Mouse (Mus musculus) midbrain, embryonic 10.5 days (tissue): ENCODE results near the gene Sirpb1c. TPM values are rescaled to one million over a fixed set of nuclear protein-coding genes. Genes with fewer than 3 reads are reported as not detected.
"Not testable (repeated sequence)": the region's sequence is repeated elsewhere in the genome, so short reads cannot be mapped to it uniquely, and the experiment has no call there.

Source experiments
- DNase-seq: peaks from one replicate; pipeline ENCODE4 v3.0.0-alpha.2; 2017; ENCODE audit warnings: low spot score
- H3K27ac ChIP-seq: fragments of 300-500 bp; sonication (generic); replicated peaks from 2 replicates; pipeline ENCODE4 v1.5.1; 2016; ENCODE audit warnings: mild to moderate bottlenecking
- H3K27me3 ChIP-seq: fragments of 300-500 bp; sonication (generic); 2 replicates; pipeline ENCODE4 v1.6.1; 2016; ENCODE audit warnings: low read depth, mild to moderate bottlenecking; ENCODE audit not compliant: poor library complexity, severe bottlenecking
- H3K36me3 ChIP-seq: fragments of 300-500 bp; sonication (generic); 2 replicates; pipeline ENCODE4 v1.6.1; 2016; ENCODE audit warnings: mild to moderate bottlenecking, moderate library complexity
- H3K4me1 ChIP-seq: fragments of 300-500 bp; sonication (generic); 2 replicates; pipeline ENCODE4 v1.6.1; 2016
- H3K4me3 ChIP-seq: fragments of 300-500 bp; sonication (generic); 2 replicates; pipeline ENCODE4 v1.5.1; 2016; ENCODE audit warnings: mild to moderate bottlenecking, moderate library complexity
- H3K9me3 ChIP-seq: fragments of 300-500 bp; sonication (generic); replicated peaks from 2 replicates; pipeline ENCODE4 v1.6.1; 2016; ENCODE audit warnings: mild to moderate bottlenecking
- WGBS: fragments of 180-500 bp; shearing (Covaris S2); methylation state at CpG from one replicate; pipeline ENCODE4 v1.1.7; 2016; 5-methylcytosine and 5-hydroxymethylcytosine counted together
- polyA plus RNA-seq: library from polyadenylated mRNA; unstranded; fragments of >200 nt; fragmentation: Nextera tagmentation; extraction: Ambion mirVana; gene quantifications from 2 replicates; pipeline ENCODE4 v1.2.1, GENCODE M21; 2016

The Sirpb1c gene
- polyA plus RNA-seq, result not detected in 2 replicates

GRCm38 (mm10) chr3:15848280-15848679 lies at the start of gene Sirpb1c:
Gene Sirpb1c (minus strand): TSS chr3:15848528.
- 86% methylated on average over 1 of the region's 1 CpGs for WGBS

DNA sequence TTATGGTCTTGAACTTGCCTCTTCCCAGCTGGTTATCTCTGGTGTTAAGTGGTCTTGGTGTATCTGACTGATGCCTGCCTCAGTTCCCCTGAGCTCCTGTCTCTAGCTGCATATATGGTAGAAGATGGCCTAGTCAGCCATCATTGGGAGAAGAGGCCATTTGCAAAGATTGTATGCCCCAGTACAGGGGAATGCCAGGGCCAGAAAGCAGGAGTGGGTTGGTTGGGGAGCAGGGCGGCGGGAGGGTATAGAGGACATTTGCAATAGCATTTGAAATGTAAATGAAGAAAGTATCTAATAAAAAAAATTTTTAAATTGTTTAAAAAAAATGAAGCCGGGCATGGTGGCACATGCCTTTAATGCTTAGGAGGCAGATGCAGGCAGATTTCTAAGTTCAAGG lies 38.1 kb upstream of the Sirpb1c start:
- DNase-seq, result no peak
- Histone ChIP-seq H3K36me3 (no peaks in the 10 kb centered on the region), H3K27me3 (no peaks in the 10 kb centered on the region), H3K27ac (no peak overlapping the region), H3K9me3 (peaks cover 9% of the 10 kb centered on the region), H3K4me1 (no peaks in the 10 kb centered on the region), H3K4me3 (no peak overlapping the region)
- WGBS, result 92% methylated on average over 3 of the region's 3 CpGs

More at GRCm38 (mm10) chr3:15848280-15848679, at the start of gene Sirpb1c:
- not testable (repeated sequence) for DNase-seq, H3K4me3 ChIP-seq, H3K36me3 ChIP-seq, H3K27me3 ChIP-seq, H3K4me1 ChIP-seq, H3K27ac ChIP-seq
- H3K9me3 ChIP-seq, result peaks cover 27% of the 10 kb centered on the region

DNA sequence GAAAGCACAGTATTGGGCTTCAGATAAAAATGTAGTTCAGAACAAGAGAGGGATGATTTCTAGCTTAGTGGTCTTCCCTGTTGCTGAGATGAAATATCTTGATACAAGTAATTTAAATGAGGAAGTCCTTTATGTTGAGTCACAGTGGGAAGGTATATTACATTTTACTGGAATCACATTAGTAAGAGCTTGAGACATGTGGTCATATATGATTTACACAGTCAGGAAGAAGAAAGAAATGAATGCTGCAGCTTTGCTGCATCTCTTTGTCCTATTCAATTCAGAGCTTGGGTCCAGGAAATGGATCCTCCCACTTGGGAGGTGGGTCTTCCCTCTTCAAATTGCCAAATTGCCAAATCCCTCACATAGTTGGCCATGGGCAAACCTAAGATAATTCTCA lies 7.4 kb upstream of the Sirpb1c start:
- not testable (repeated sequence) for H3K36me3 ChIP-seq, H3K4me3 ChIP-seq, H3K4me1 ChIP-seq, H3K27me3 ChIP-seq, DNase-seq, H3K27ac ChIP-seq, H3K9me3 ChIP-seq

DNA sequence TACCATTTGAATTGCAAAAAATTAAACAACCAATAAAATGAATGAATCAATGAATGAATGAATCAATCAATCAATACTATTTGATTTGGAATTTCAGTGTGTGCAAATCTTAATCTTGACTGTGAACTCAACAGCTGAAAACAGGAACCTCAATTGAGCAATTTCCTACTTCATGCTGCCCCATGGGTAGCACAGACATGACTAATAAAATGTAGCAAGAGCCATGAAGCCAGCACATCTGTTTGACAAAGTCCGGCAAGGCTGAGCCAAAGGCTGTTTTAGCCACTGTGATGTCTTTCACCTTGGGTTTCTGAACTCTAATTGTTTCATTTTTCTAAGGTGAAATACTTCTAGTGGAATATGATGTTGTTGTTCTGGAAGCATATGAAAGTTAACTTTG lies 1.6 kb upstream of the Sirpb1c start:
- 91% methylated on average over 1 of the region's 1 CpGs for WGBS
- Histone ChIP-seq H3K4me1 (no peaks in the 10 kb centered on the region), H3K36me3 (no peaks in the 10 kb centered on the region), H3K27me3 (no peaks in the 10 kb centered on the region), H3K27ac (no peak overlapping the region), H3K9me3 (peaks cover 24% of the 10 kb centered on the region), H3K4me3 (no peak overlapping the region)
- no peak for DNase-seq

DNA sequence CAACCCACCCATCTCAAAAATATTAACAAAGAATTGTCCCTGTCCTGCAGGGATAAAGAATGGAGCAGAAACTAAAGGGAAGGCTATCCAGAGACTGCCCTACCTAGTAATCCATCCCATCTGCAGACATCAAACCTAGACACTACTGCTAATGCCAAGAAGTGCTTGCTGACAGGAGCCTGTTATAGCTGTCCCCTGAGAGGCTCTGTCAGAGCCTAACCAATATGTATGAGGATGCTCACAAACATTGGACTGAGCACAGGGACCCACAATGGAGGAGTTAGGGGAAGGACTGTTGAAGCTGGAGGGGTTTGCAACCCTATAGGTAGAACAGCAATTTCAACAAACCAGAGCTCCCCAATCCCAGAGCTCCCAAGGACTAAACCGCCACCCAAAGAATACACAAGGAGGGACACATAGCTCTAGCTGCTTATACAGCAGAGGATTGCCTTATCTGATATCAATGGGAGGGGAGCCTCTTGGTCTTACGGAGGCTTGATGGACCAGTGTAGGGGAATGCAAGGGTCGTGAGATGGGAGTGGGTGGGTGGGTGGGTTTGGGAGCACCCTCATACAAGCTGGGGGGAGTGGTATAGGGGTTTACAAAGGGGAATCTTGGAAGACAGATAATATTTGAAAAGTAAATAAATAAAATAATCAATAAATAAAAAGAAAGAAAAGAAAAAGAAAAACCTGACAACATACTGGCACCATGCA lies 838 bp downstream of the Sirpb1c start:
- no peak for DNase-seq
- 89% methylated on average over 3 of the region's 3 CpGs for WGBS
- Histone ChIP-seq H3K27ac (no peak overlapping the region), H3K4me3 (no peak overlapping the region), H3K36me3 (no peaks in the 10 kb centered on the region), H3K4me1 (no peaks in the 10 kb centered on the region), H3K9me3 (peaks cover 27% of the 10 kb centered on the region), H3K27me3 (no peaks in the 10 kb centered on the region)

DNA sequence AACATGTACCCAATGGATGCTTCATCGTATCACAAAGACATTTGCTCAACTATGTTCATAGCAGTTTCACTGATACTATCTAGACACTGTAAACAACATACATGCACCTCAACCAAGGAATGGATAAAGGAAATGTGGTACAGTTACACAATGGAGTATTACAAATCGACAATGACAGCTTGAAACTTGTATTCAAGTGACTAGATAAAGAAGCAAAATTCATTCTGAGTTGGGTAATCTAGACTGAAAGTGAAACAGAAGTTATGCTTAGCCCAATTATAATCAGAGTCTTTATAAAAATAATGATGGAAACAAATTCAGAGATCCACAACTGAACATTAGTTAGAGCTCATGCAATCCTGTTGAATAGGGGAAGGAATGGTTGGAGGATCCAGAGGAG lies 74.7 kb downstream of the Sirpb1c start:
- H3K4me1 ChIP-seq, DNase-seq, H3K36me3 ChIP-seq, H3K9me3 ChIP-seq, H3K27me3 ChIP-seq, H3K27ac ChIP-seq, H3K4me3 ChIP-seq: not testable (repeated sequence)
- 84% methylated on average over 2 of the region's 2 CpGs for WGBS

Other genes with a start within 250 kb of the Sirpb1c start
- not detected in 2 replicates for gene Gm5150, start 157.9 kb upstream of the Sirpb1c start, polyA plus RNA-seq